Mouse (Mus musculus) cerebellum, postnatal 10 days (tissue): ENCODE measurements around the gene Dnase1.
"Not testable (repeated sequence)": the region's sequence is repeated elsewhere in the genome, so short reads cannot be mapped to it uniquely, and the experiment has no call there.

Source experiments
- DNase-seq, 2 experiments: peaks; one replicate each; pipeline ENCODE4 v3.0.0; 2021; ENCODE audit warnings: mixed read lengths in 2 of 2

Dnase1 gene

GRCm38 (mm10) chr16:4036807-4037206, at the start of gene Dnase1:
TSS of gene Dnase1 (plus strand) at chr16:4036942.
- DNase-seq, result no peak

- DNase-seq, result no peak
Observed at GRCm38 (mm10) chr16:3988410-3988809, 48.3 kb upstream of the Dnase1 start.

- DNase-seq, result peak; percentile 96 to 97
Observed at GRCm38 (mm10) chr16:4003489-4004398, 33.0 kb upstream of the Dnase1 start, which contains the start of gene Slx4. TSS of gene Slx4 (minus strand) at chr16:4003770.

- DNase-seq, result no peak
Observed at GRCm38 (mm10) chr16:4012882-4013570, 23.7 kb upstream of the Dnase1 start.

GRCm38 (mm10) chr16:4014040-4014668, 22.6 kb upstream of the Dnase1 start:
- DNase-seq, result no peak

- not testable (repeated sequence) for DNase-seq
Observed at GRCm38 (mm10) chr16:4016786-4017185, 20.0 kb upstream of the Dnase1 start.

- DNase-seq, result not testable (repeated sequence)
Observed at GRCm38 (mm10) chr16:4017466-4017865, 19.3 kb upstream of the Dnase1 start.

- no peak for DNase-seq
Observed at GRCm38 (mm10) chr16:4021241-4021640, 15.5 kb upstream of the Dnase1 start.

- DNase-seq, result no peak
Observed at GRCm38 (mm10) chr16:4022719-4023118, 14.0 kb upstream of the Dnase1 start.

- no peak for DNase-seq
Observed at GRCm38 (mm10) chr16:4026672-4027071, 10.1 kb upstream of the Dnase1 start.

GRCm38 (mm10) chr16:4027211-4027610, 9.5 kb upstream of the Dnase1 start:
- DNase-seq, result no peak

- DNase-seq, result no peak
Observed at GRCm38 (mm10) chr16:4029371-4029841, 7.3 kb upstream of the Dnase1 start.

GRCm38 (mm10) chr16:4030501-4030900, 6.2 kb upstream of the Dnase1 start:
- DNase-seq, result no peak

GRCm38 (mm10) chr16:4031441-4032274, 5.1 kb upstream of the Dnase1 start:
- no peak for DNase-seq

GRCm38 (mm10) chr16:4032341-4032748, 4.4 kb upstream of the Dnase1 start:
- DNase-seq, result no peak

GRCm38 (mm10) chr16:4033971-4034370, 2.8 kb upstream of the Dnase1 start:
- no peak for DNase-seq

- DNase-seq, result no peak
Observed at GRCm38 (mm10) chr16:4034476-4034875, 2.3 kb upstream of the Dnase1 start.

GRCm38 (mm10) chr16:4035575-4035974, 1.2 kb upstream of the Dnase1 start:
- no peak for DNase-seq

GRCm38 (mm10) chr16:4037690-4038089, 948 bp downstream of the Dnase1 start:
- DNase-seq, result no peak

- no peak for DNase-seq
Observed at GRCm38 (mm10) chr16:4040206-4040605, 3.5 kb downstream of the Dnase1 start.

GRCm38 (mm10) chr16:4041646-4042045, 4.9 kb downstream of the Dnase1 start:
- no peak for DNase-seq

- DNase-seq, result no peak
Observed at GRCm38 (mm10) chr16:4044093-4044492, 7.4 kb downstream of the Dnase1 start.
